In genomic region chr12:71311237-71311887, GRCm38 (mm10) we compare ENCODE assay signal across 7 mouse cellular contexts. TPM values are rescaled to one million over a fixed set of nuclear protein-coding genes. Genes with fewer than 3 reads are reported as not detected.
DNase-seq lines count a peak whose midpoint lies in the region; ATAC-seq lines count a peak whose summit lies in the region.

No protein-coding gene starts in this region.

- peak overlapping the region; percentile 97 for H3K27ac ChIP-seq in embryonic facial prominence, embryonic 12.5 days
- peak overlapping the region; percentile 96 for H3K27ac ChIP-seq in heart, embryonic 10.5 days
- H3K27ac ChIP-seq in kidney, embryonic 14.5 days (ENCODE audit: low read depth, low read length), result peak overlapping the region; percentile 88; the same call in 1 of the 2 replicates
- H3K27ac ChIP-seq in limb, embryonic 11.5 days (replicated peaks; ENCODE audit: low read depth, low read length), result peak overlapping the region; percentile 95; the same call in 1 of the 2 replicates
- peak overlapping the region; percentile 88 for H3K27ac ChIP-seq in midbrain, embryonic 15.5 days

- peaks cover 34% of the 10 kb centered on the region for H3K36me3 ChIP-seq in embryonic facial prominence, embryonic 12.5 days
- H3K36me3 ChIP-seq in heart, embryonic 10.5 days, result peaks cover 36% of the 10 kb centered on the region
- peaks cover 16% of the 10 kb centered on the region; the same call in 1 of the 2 replicates for H3K36me3 ChIP-seq in kidney, embryonic 14.5 days (ENCODE audit: control insufficient read depth, insufficient read depth, low read length)
- peaks cover 7% of the 10 kb centered on the region; the same call in 1 of the 2 replicates for H3K36me3 ChIP-seq in limb, embryonic 11.5 days (ENCODE audit: control insufficient read depth, insufficient read depth, low read length)
- H3K36me3 ChIP-seq in midbrain, embryonic 15.5 days (replicated peaks), result peaks cover 4% of the 10 kb centered on the region; the same call in 1 of the 2 replicates

- H3K4me2 ChIP-seq in embryonic facial prominence, embryonic 12.5 days (replicated peaks), result peak overlapping the region; percentile 54
- H3K4me2 ChIP-seq in kidney, embryonic 14.5 days (replicated peaks; ENCODE audit: low read depth, low read length), result peak overlapping the region; percentile 97
- H3K4me2 ChIP-seq in limb, embryonic 11.5 days (ENCODE audit: low read depth, severe bottlenecking), result peak overlapping the region; percentile 57
- peak overlapping the region; percentile 72 for H3K4me2 ChIP-seq in midbrain, embryonic 15.5 days

- H3K9ac ChIP-seq in embryonic facial prominence, embryonic 12.5 days, result peak overlapping the region; percentile 93
- H3K9ac ChIP-seq in kidney, embryonic 14.5 days (ENCODE audit: low read depth, low read length), result peak overlapping the region; percentile 92; the same call in 1 of the 2 replicates
- peak overlapping the region; percentile 82; the same call in 1 of the 2 replicates for H3K9ac ChIP-seq in limb, embryonic 11.5 days (ENCODE audit: low read length)
- peak overlapping the region; percentile 80 for H3K9ac ChIP-seq in midbrain, embryonic 15.5 days

- no peak for ATAC-seq in embryonic facial prominence, embryonic 12.5 days (ENCODE audit: insufficient number of reproducible peaks, insufficient read depth, low FRiP score, low TSS enrichment)
- ATAC-seq in kidney, embryonic 14.5 days (ENCODE audit: low FRiP score, low TSS enrichment), result no peak
- no peak for ATAC-seq in limb, embryonic 11.5 days (ENCODE audit: insufficient number of reproducible peaks, low FRiP score, low TSS enrichment, low read depth)
- no peak; the same call in 1 of the 2 replicates for ATAC-seq in midbrain, embryonic 15.5 days (replicated peaks)

- DNase-seq in adrenal gland, postnatal 36 days, result peak; percentile 61 to 78
- peak; percentile 80 for DNase-seq in heart, embryonic 10.5 days (ENCODE audit: low spot score)
- peak; percentile 71 for DNase-seq in limb, embryonic 11.5 days (ENCODE audit: low spot score)
- DNase-seq in urinary bladder, adult 2 months (ENCODE audit: low spot score), result peak; percentile 22

- H3K27me3 ChIP-seq in embryonic facial prominence, embryonic 12.5 days, result no peaks in the 10 kb centered on the region
- H3K27me3 ChIP-seq in heart, embryonic 10.5 days (ENCODE audit: insufficient read depth, poor library complexity, severe bottlenecking), result no peaks in the 10 kb centered on the region
- H3K27me3 ChIP-seq in kidney, embryonic 14.5 days (ENCODE audit: control insufficient read depth, insufficient read depth, low read length), result no peaks in the 10 kb centered on the region
- no peaks in the 10 kb centered on the region for H3K27me3 ChIP-seq in limb, embryonic 11.5 days (ENCODE audit: control insufficient read depth, insufficient read depth, low read length)
- H3K27me3 ChIP-seq in midbrain, embryonic 15.5 days (replicated peaks), result no peaks in the 10 kb centered on the region

- no peaks in the 10 kb centered on the region for H3K9me3 ChIP-seq in embryonic facial prominence, embryonic 12.5 days
- no peaks in the 10 kb centered on the region for H3K9me3 ChIP-seq in heart, embryonic 10.5 days
- H3K9me3 ChIP-seq in kidney, embryonic 14.5 days (ENCODE audit: control insufficient read depth, low read length), result no peaks in the 10 kb centered on the region
- no peaks in the 10 kb centered on the region for H3K9me3 ChIP-seq in limb, embryonic 11.5 days (ENCODE audit: control insufficient read depth, low read length)
- no peaks in the 10 kb centered on the region for H3K9me3 ChIP-seq in midbrain, embryonic 15.5 days

- peaks cover 27% of the 10 kb centered on the region for H3K4me1 ChIP-seq in embryonic facial prominence, embryonic 12.5 days
- peaks cover 23% of the 10 kb centered on the region; the same call in 1 of the 2 replicates for H3K4me1 ChIP-seq in heart, embryonic 10.5 days
- H3K4me1 ChIP-seq in kidney, embryonic 14.5 days (ENCODE audit: control insufficient read depth, insufficient read depth, low read length), result peaks cover 23% of the 10 kb centered on the region
- H3K4me1 ChIP-seq in limb, embryonic 11.5 days (ENCODE audit: control insufficient read depth, insufficient read depth, low read length), result peaks cover 13% of the 10 kb centered on the region
- peaks cover 10% of the 10 kb centered on the region; the same call in 1 of the 2 replicates for H3K4me1 ChIP-seq in midbrain, embryonic 15.5 days

- 10% methylated on average over 13 of the region's 13 CpGs for WGBS in embryonic facial prominence, embryonic 12.5 days
- WGBS in heart, embryonic 10.5 days, result 12% methylated on average over 13 of the region's 13 CpGs
- WGBS in kidney, embryonic 14.5 days, result 13% methylated on average over 13 of the region's 13 CpGs
- WGBS in limb, embryonic 11.5 days, result 13% methylated on average over 13 of the region's 13 CpGs
- WGBS in midbrain, embryonic 15.5 days, result 25% methylated on average over 13 of the region's 13 CpGs

- H3K4me3 ChIP-seq in embryonic facial prominence, embryonic 12.5 days, result peak overlapping the region; percentile 91
- H3K4me3 ChIP-seq in heart, embryonic 10.5 days, result peak overlapping the region; percentile 92
- peak overlapping the region; percentile 87 for H3K4me3 ChIP-seq in kidney, embryonic 14.5 days (ENCODE audit: low read length)
- peak overlapping the region; percentile 59 for H3K4me3 ChIP-seq in limb, embryonic 11.5 days (ENCODE audit: low read depth, low read length)
- H3K4me3 ChIP-seq in midbrain, embryonic 15.5 days, result peak overlapping the region; percentile 82

RNA-seq across cellular contexts. Expression of gene Dact1, which starts 1.7 kb away (rescaled TPM):
- total RNA-seq in adrenal gland, postnatal 36 days (2021), result 10 to 100 TPM; 20.2 to 24.3 TPM
- 72.9 and 74.1 TPM in 2 replicates for polyA plus RNA-seq in embryonic facial prominence, embryonic 12.5 days (2016; fragmentation: Nextera tagmentation; extraction: Ambion mirVana)
- 9.4 and 25.3 TPM in 2 replicates for polyA plus RNA-seq in heart, embryonic 10.5 days (2016; fragmentation: Nextera tagmentation; extraction: Ambion mirVana)
- polyA plus RNA-seq in kidney, embryonic 14.5 days (2014; fragmentation: Nextera tagmentation; extraction: Ambion mirVana), result 18.9 and 19.9 TPM in 2 replicates
- 17.6 and 21.5 TPM in 2 replicates for polyA plus RNA-seq in limb, embryonic 11.5 days (2014; fragmentation: Nextera tagmentation; extraction: Ambion mirVana)
- 36.5 and 37.8 TPM in 2 replicates for polyA plus RNA-seq in midbrain, embryonic 15.5 days (2015; fragmentation: Nextera tagmentation; extraction: Ambion mirVana)
- polyA plus RNA-seq in urinary bladder, adult 2 months (2012; rRNA removed), result 15.3 and 19.0 TPM in 2 replicates

Comparison
In these comparisons a context has a peak if more than half of its experiments do, and no peak if none do; other contexts are left out.
1. DNase-seq: peak in every context shown above with its lines; median percentile 80 in heart, embryonic 10.5 days; 71 in limb, embryonic 11.5 days; 70 in adrenal gland, postnatal 36 days; 22 in urinary bladder, adult 2 months.